Mouse (Mus musculus): Measurements from ENCODE around the gene Dync1li2. TPM values are rescaled to one million over a fixed set of nuclear protein-coding genes. Genes with fewer than 3 reads are reported as not detected.

Dync1li2 gene
- total and polyA plus RNA-seq, 3 experiments: 12.7 to 22.8 (median 14.3) TPM

DNA sequence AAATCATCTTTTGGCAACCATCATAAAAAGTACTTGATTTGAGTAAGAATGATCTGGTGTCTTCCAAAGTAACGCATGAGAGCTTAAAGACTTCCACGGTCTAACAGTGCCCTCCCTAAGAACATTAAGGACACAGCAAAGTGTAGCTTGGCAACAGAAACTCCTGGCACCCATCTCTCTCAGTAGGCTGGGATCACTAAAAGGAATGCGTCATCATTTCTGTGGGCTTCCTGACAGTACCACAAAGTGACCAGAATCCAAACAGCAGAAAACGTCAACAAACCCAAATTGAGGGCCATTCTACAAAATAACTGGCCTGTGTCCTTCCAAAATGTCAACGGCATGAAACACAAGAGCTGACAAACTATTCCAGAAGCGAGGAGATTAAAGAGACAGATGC, 72.8 kb downstream of the Dync1li2 start:
- no peak for TF ChIP-seq ZMIZ1 (IDR thresholded peaks at IDR 0.05; ENCODE audit: low read depth, low read length)
- TF ChIP-seq RCOR1 (conservative IDR thresholded peaks at IDR 0.05; ENCODE audit: low read depth, low read length): no peak
- TF ChIP-seq BHLHE40 (IDR thresholded peaks at IDR 0.05; ENCODE audit: low read depth, low read length): no peak
- no peak for TF ChIP-seq UBTF (IDR thresholded peaks at IDR 0.05; ENCODE audit: low read depth, low read length)
- TF ChIP-seq ZC3H11A (IDR thresholded peaks at IDR 0.05; ENCODE audit: low read depth, low read length): no peak
- TF ChIP-seq POLR2AphosphoS2 (IDR thresholded peaks at IDR 0.05; ENCODE audit: low read depth, low read length): no peak
- no peak for TF ChIP-seq MEF2A (IDR thresholded peaks at IDR 0.05; ENCODE audit: borderline replicate concordance, low read depth, low read length)
- TF ChIP-seq NELFE (IDR thresholded peaks at IDR 0.05; ENCODE audit: low read depth, low read length): no peak
- TF ChIP-seq ZKSCAN1 (IDR thresholded peaks at IDR 0.05; ENCODE audit: borderline replicate concordance, low read depth, low read length): no peak
- H3K9ac ChIP-seq (ENCODE audit: insufficient read depth, low read depth): no peak overlapping the region
- no peaks in the 10 kb centered on the region for H3K27me3 ChIP-seq (replicated peaks)
- in situ Hi-C loops (cut with MboI; ENCODE audit: low pct_ligation_motif_present, low pct_unique_long_range_greater_than_20kb, low sequenced_read_pairs): loop anchor here (25.0 kb wide), 1 partner anchor 167 kb away; the partner anchor contains the start of genes Car7 and Nae1
- no peak overlapping the region for H3K4me3 ChIP-seq (replicated peaks in 1 of 3; ENCODE audit: low read depth in 2 of 3, low read length in 2 of 3, poor library complexity in 1 of 3)
- dilution Hi-C loops (cut with MboI; ENCODE audit: extremely low pct_ligation_motif_present, extremely low pct_unique_long_range_greater_than_20kb, low sequenced_read_pairs): no loop called here
- no peak overlapping the region for H3K27ac ChIP-seq (ENCODE audit: insufficient read depth, low read depth)
- peaks cover 0 to 3% of the 10 kb centered on the region in 2 experiments for H3K36me3 ChIP-seq (replicated peaks in 1 of 2; ENCODE audit: control insufficient read depth in 1 of 2, insufficient read depth in 1 of 2, low read length in 1 of 2)
- H3K4me1 ChIP-seq (ENCODE audit: control insufficient read depth in 1 of 2, insufficient read depth in 2 of 2): peaks cover 15 to 26% of the 10 kb centered on the region in 2 experiments
- H3K4me2 ChIP-seq (ENCODE audit: insufficient read depth, low read depth, poor library complexity, severe bottlenecking): no peak overlapping the region
- DNase-seq (ENCODE audit: extremely low read depth): no peak
- no peaks in the 10 kb centered on the region for H3K79me2 ChIP-seq (replicated peaks; ENCODE audit: control insufficient read depth, extremely low read depth, insufficient read depth, poor library complexity, severe bottlenecking)
- H3K9me3 ChIP-seq (replicated peaks; ENCODE audit: low read length): no peaks in the 10 kb centered on the region

DNA sequence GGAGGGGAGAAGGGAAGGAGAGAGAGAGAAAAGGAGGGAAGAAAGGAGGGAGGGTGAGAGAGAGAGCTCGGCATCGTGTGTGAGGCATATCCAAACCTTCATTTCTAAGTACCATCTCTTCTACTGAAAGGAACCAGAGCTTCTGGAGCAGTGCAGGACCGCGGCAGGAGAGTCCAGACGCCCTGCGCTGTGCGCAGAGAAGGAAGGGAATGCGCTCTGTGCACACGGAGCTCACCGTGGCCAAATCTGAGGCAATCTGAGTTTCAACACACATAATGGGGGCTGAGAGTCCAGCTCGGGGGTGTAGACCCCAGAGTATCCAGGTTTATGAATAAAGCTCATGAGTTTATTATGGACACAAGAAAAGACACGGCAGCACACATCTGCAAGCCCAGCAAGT, 73.3 kb downstream of the Dync1li2 start:
- in situ Hi-C loops (cut with MboI; ENCODE audit: low pct_ligation_motif_present, low pct_unique_long_range_greater_than_20kb, low sequenced_read_pairs): loop anchor here (25.0 kb wide), 1 partner anchor 168 kb away; the partner anchor contains the start of genes Car7 and Nae1
- no peak for DNase-seq (ENCODE audit: extremely low read depth)
- no peak overlapping the region for H3K27ac ChIP-seq (ENCODE audit: insufficient read depth, low read depth)
- no peaks in the 10 kb centered on the region for H3K27me3 ChIP-seq (replicated peaks)
- TF ChIP-seq USF1 (IDR thresholded peaks at IDR 0.05; ENCODE audit: low read depth, low read length): no peak
- no peak for TF ChIP-seq POLR2A (IDR thresholded peaks at IDR 0.05; ENCODE audit: low read depth, low read length)
- no peak for TF ChIP-seq TBP (conservative IDR thresholded peaks at IDR 0.05; ENCODE audit: low read depth, low read length)
- no peak for TF ChIP-seq NELFE (IDR thresholded peaks at IDR 0.05; ENCODE audit: low read depth, low read length)
- no peak for TF ChIP-seq ZC3H11A (IDR thresholded peaks at IDR 0.05; ENCODE audit: low read depth, low read length)
- TF ChIP-seq MEF2A (IDR thresholded peaks at IDR 0.05; ENCODE audit: borderline replicate concordance, low read depth, low read length): no peak
- no peak for TF ChIP-seq SIN3A (IDR thresholded peaks at IDR 0.05; ENCODE audit: low read length)
- no peak for TF ChIP-seq MYC (IDR thresholded peaks at IDR 0.05; ENCODE audit: low read depth, low read length)
- TF ChIP-seq CHD2 (IDR thresholded peaks at IDR 0.05; ENCODE audit: low read length): no peak
- TF ChIP-seq MAFK (IDR thresholded peaks at IDR 0.05; ENCODE audit: insufficient replicate concordance, low read length): no peak
- H3K4me1 ChIP-seq (ENCODE audit: control insufficient read depth in 1 of 2, insufficient read depth in 2 of 2): peaks cover 15 to 22% of the 10 kb centered on the region in 2 experiments
- no peak overlapping the region for H3K4me2 ChIP-seq (ENCODE audit: insufficient read depth, low read depth, poor library complexity, severe bottlenecking)
- H3K36me3 ChIP-seq (replicated peaks in 1 of 2; ENCODE audit: control insufficient read depth in 1 of 2, insufficient read depth in 1 of 2, low read length in 1 of 2): peaks cover 0 to 3% of the 10 kb centered on the region in 2 experiments
- H3K79me2 ChIP-seq (replicated peaks; ENCODE audit: control insufficient read depth, extremely low read depth, insufficient read depth, poor library complexity, severe bottlenecking): no peaks in the 10 kb centered on the region
- dilution Hi-C loops (cut with MboI; ENCODE audit: extremely low pct_ligation_motif_present, extremely low pct_unique_long_range_greater_than_20kb, low sequenced_read_pairs): no loop called here
- H3K9me3 ChIP-seq (replicated peaks; ENCODE audit: low read length): no peaks in the 10 kb centered on the region
- no peak overlapping the region for H3K4me3 ChIP-seq (replicated peaks in 1 of 3; ENCODE audit: low read depth in 2 of 3, low read length in 2 of 3, poor library complexity in 1 of 3)
- no peak overlapping the region for H3K9ac ChIP-seq (ENCODE audit: insufficient read depth, low read depth)

Other genes starting within 250 kb of the Dync1li2 start
- gene Tk2, start 194.5 kb downstream of the Dync1li2 start, total RNA-seq (2012; rRNA removed): 9.2 and 13.5 TPM in 2 replicates
- 8.7 and 8.9 TPM in 2 replicates for gene Tk2, start 194.5 kb downstream of the Dync1li2 start, total RNA-seq (2014; rRNA removed)
- gene Tk2, start 194.5 kb downstream of the Dync1li2 start, polyA plus RNA-seq (2012; ENCODE audit: insufficient read length, low read depth): 7.3 TPM in 2 replicates
- 20.7 and 25.3 TPM in 2 replicates for gene Cklf, start 192.2 kb downstream of the Dync1li2 start, total RNA-seq (2012; rRNA removed)
- gene Cklf, start 192.2 kb downstream of the Dync1li2 start, total RNA-seq (2014; rRNA removed): 35.2 and 38.8 TPM in 2 replicates
- gene Cklf, start 192.2 kb downstream of the Dync1li2 start, polyA plus RNA-seq (2012; ENCODE audit: insufficient read length, low read depth): 25.0 and 29.7 TPM in 2 replicates
- gene Cmtm2a, start 149.9 kb downstream of the Dync1li2 start, total RNA-seq (2012; rRNA removed): not detected in 2 replicates
- not detected in 2 replicates for gene Cmtm2a, start 149.9 kb downstream of the Dync1li2 start, total RNA-seq (2014; rRNA removed)
- gene Cmtm2a, start 149.9 kb downstream of the Dync1li2 start, polyA plus RNA-seq (2012; ENCODE audit: insufficient read length, low read depth): not detected in 2 replicates
- gene Gm45711, start 133.0 kb downstream of the Dync1li2 start, total RNA-seq (2012; rRNA removed): not detected in 2 replicates
- not detected in 2 replicates for gene Gm45711, start 133.0 kb downstream of the Dync1li2 start, total RNA-seq (2014; rRNA removed)
- gene Gm45711, start 133.0 kb downstream of the Dync1li2 start, polyA plus RNA-seq (2012; ENCODE audit: insufficient read length, low read depth): not detected in 2 replicates
- not detected in 2 replicates for gene Cmtm1, start 132.9 kb downstream of the Dync1li2 start, total RNA-seq (2012; rRNA removed)
- gene Cmtm1, start 132.9 kb downstream of the Dync1li2 start, total RNA-seq (2014; rRNA removed): not detected in 2 replicates
- gene Cmtm1, start 132.9 kb downstream of the Dync1li2 start, polyA plus RNA-seq (2012; ENCODE audit: insufficient read length, low read depth): not detected in 2 replicates
- not detected in 2 replicates for gene Gm11020, start 121.5 kb downstream of the Dync1li2 start, total RNA-seq (2012; rRNA removed)
- not detected in 2 replicates for gene Gm11020, start 121.5 kb downstream of the Dync1li2 start, total RNA-seq (2014; rRNA removed)
- not detected in 2 replicates for gene Gm11020, start 121.5 kb downstream of the Dync1li2 start, polyA plus RNA-seq (2012; ENCODE audit: insufficient read length, low read depth)
- not detected in 2 replicates for gene Cmtm2b, start 120.8 kb downstream of the Dync1li2 start, total RNA-seq (2012; rRNA removed)
- gene Cmtm2b, start 120.8 kb downstream of the Dync1li2 start, total RNA-seq (2014; rRNA removed): not detected in 2 replicates
- not detected in 2 replicates for gene Cmtm2b, start 120.8 kb downstream of the Dync1li2 start, polyA plus RNA-seq (2012; ENCODE audit: insufficient read length, low read depth)
- 3.9 TPM in 2 replicates for gene Cmtm3, start 103.6 kb downstream of the Dync1li2 start, total RNA-seq (2012; rRNA removed)
- gene Cmtm3, start 103.6 kb downstream of the Dync1li2 start, total RNA-seq (2014; rRNA removed): 4.2 and 4.3 TPM in 2 replicates
- 8.8 and 11.0 TPM in 2 replicates for gene Cmtm3, start 103.6 kb downstream of the Dync1li2 start, polyA plus RNA-seq (2012; ENCODE audit: insufficient read length, low read depth)
- 2.3 and 2.7 TPM in 2 replicates for gene Cmtm4, start 47.2 kb downstream of the Dync1li2 start, total RNA-seq (2012; rRNA removed)
- 2.5 and 2.6 TPM in 2 replicates for gene Cmtm4, start 47.2 kb downstream of the Dync1li2 start, total RNA-seq (2014; rRNA removed)
- gene Cmtm4, start 47.2 kb downstream of the Dync1li2 start, polyA plus RNA-seq (2012; ENCODE audit: insufficient read length, low read depth): 2.6 and 3.0 TPM in 2 replicates
- gene Terb1, start 66.9 kb upstream of the Dync1li2 start, total RNA-seq (2012; rRNA removed): not detected in 2 replicates
- gene Terb1, start 66.9 kb upstream of the Dync1li2 start, total RNA-seq (2014; rRNA removed): not detected in 2 replicates
- gene Terb1, start 66.9 kb upstream of the Dync1li2 start, polyA plus RNA-seq (2012; ENCODE audit: insufficient read length, low read depth): not detected in 2 replicates
- 26.0 and 34.5 TPM in 2 replicates for gene Nae1, start 91.6 kb upstream of the Dync1li2 start, total RNA-seq (2012; rRNA removed)
- gene Nae1, start 91.6 kb upstream of the Dync1li2 start, total RNA-seq (2014; rRNA removed): 95.0 and 113 TPM in 2 replicates
- gene Nae1, start 91.6 kb upstream of the Dync1li2 start, polyA plus RNA-seq (2012; ENCODE audit: insufficient read length, low read depth): 33.6 and 36.5 TPM in 2 replicates
- gene Car7, start 91.6 kb upstream of the Dync1li2 start, total RNA-seq (2012; rRNA removed): 0.85 and 0.88 TPM in 2 replicates
- gene Car7, start 91.6 kb upstream of the Dync1li2 start, total RNA-seq (2014; rRNA removed): 0.62 and 0.92 TPM in 2 replicates
- 1.2 and 1.3 TPM in 2 replicates for gene Car7, start 91.6 kb upstream of the Dync1li2 start, polyA plus RNA-seq (2012; ENCODE audit: insufficient read length, low read depth)
- gene Pdp2, start 148.4 kb upstream of the Dync1li2 start, total RNA-seq (2012; rRNA removed): 8.7 and 11.9 TPM in 2 replicates
- 6.9 and 7.6 TPM in 2 replicates for gene Pdp2, start 148.4 kb upstream of the Dync1li2 start, total RNA-seq (2014; rRNA removed)
- gene Pdp2, start 148.4 kb upstream of the Dync1li2 start, polyA plus RNA-seq (2012; ENCODE audit: insufficient read length, low read depth): 8.3 and 9.6 TPM in 2 replicates
- gene Cdh16, start 181.3 kb upstream of the Dync1li2 start, total RNA-seq (2012; rRNA removed): not detected in 2 replicates
- gene Cdh16, start 181.3 kb upstream of the Dync1li2 start, total RNA-seq (2014; rRNA removed): not detected in 2 replicates
- gene Cdh16, start 181.3 kb upstream of the Dync1li2 start, polyA plus RNA-seq (2012; ENCODE audit: insufficient read length, low read depth): not detected in 2 replicates
- 30.9 and 31.1 TPM in 2 replicates for gene Rrad, start 188.3 kb upstream of the Dync1li2 start, total RNA-seq (2012; rRNA removed)
- 29.4 and 31.7 TPM in 2 replicates for gene Rrad, start 188.3 kb upstream of the Dync1li2 start, total RNA-seq (2014; rRNA removed)
- 32.3 and 33.6 TPM in 2 replicates for gene Rrad, start 188.3 kb upstream of the Dync1li2 start, polyA plus RNA-seq (2012; ENCODE audit: insufficient read length, low read depth)
- 76.4 and 81.1 TPM in 2 replicates for gene Ciao2b, start 198.9 kb upstream of the Dync1li2 start, total RNA-seq (2012; rRNA removed)
- gene Ciao2b, start 198.9 kb upstream of the Dync1li2 start, total RNA-seq (2014; rRNA removed): 72.2 and 74.4 TPM in 2 replicates
- gene Ciao2b, start 198.9 kb upstream of the Dync1li2 start, polyA plus RNA-seq (2012; ENCODE audit: insufficient read length, low read depth): 75.8 and 76.4 TPM in 2 replicates

All from CH12.LX (cell line).